Mouse (Mus musculus): ENCODE results near the gene Cnga3.

DNA sequence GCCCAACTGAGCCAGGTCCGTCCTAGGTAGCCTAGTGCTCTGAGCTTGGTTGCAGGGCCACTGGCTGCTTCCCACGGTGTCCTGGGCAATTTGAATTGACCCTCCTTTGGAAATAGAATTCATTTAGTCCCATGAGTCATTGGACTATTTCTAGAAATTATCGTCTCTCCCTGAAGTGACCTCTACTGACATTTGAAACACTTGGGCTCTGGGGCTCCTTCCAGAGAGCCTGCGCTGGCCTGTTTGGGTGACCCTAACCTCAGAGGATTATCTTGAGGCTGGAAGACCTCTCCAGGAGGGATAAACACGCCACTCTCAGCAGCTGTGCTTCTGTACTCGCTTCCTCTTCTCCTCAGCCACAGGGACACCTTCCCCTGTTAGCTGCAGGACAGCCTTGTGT is 16.2 kb downstream of the Cnga3 start:
- TF ChIP-seq CTCF (conservative IDR thresholded peaks at IDR 0.05; ENCODE audit: insufficient read depth, insufficient read length, low read depth, low read length) (no peak), POLR2A (IDR thresholded peaks at IDR 0.05; ENCODE audit: low read depth, low read length) (no peak)
